ENCODE assay signal across 8 mouse cellular contexts in the genomic region with DNA sequence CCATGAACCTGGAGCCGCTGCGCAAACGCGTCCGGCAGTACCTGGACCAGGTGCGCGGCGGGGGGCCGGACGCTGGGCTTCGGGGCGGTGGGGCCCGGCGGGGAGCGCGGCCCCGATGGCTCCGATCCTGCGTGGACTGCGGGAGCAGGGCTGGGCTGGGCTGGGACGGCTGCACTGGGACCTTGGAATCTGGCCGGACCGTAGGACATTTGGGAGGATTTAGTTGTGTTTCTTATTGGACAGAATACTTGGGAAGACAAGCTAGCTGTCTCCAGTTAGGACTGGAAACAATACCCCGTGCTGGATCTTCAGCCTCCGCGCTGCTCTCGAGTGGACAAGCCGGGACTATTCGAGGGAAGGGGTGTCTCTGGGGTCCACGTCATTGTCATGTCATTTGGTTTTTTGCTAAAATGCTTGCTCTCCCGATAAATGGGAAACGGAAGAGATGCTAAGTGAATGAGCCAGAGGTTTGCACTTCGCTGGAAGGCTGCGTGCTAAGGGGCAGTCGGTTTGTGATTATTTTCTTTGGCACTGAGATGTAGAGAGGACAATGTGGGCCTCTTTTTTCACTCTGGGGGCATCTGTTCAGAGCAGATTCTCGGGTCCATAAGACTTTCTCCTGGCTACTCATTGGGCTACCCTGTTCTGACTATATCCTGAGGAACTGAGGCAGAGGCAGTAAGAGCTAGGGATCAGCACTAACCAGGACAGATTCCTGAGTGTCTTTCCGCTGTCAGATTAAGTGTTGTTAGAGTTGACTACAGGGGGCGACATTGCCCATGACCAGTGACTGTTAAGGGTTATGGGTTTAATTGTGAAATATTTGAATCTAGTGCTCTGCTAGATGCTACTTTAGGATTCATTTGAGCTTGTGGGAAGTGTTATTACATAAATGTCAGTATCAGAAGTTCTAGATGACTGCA. TPM values are rescaled to one million over a fixed set of nuclear protein-coding genes. Genes with fewer than 3 reads are reported as not detected.
DNase-seq lines count a peak whose midpoint lies in the region; ATAC-seq and TF ChIP-seq lines count a peak whose summit lies in the region.

No protein-coding gene starts in this region.

- H3K79me2 ChIP-seq in C2C12 (ENCODE audit: control insufficient read depth, insufficient read depth): peaks cover 43% of the 10 kb centered on the region

- peak overlapping the region; percentile 77 for H3ac ChIP-seq in C2C12 (ENCODE audit: control insufficient read depth, insufficient read length, low read depth)

- peak overlapping the region; percentile 84 for H3K4me2 ChIP-seq in heart, embryonic 14.5 days (ENCODE audit: low read length)
- H3K4me2 ChIP-seq in liver, postnatal 0 days (ENCODE audit: low read depth, low read length): peak overlapping the region; percentile 85
- peak overlapping the region; percentile 89 for H3K4me2 ChIP-seq in neural tube, embryonic 11.5 days (ENCODE audit: low read depth)

- H3K36me3 ChIP-seq in C2C12 (ENCODE audit: control insufficient read depth, insufficient read depth): peaks cover 32% of the 10 kb centered on the region
- H3K36me3 ChIP-seq in heart, embryonic 14.5 days (ENCODE audit: control insufficient read depth, insufficient read depth, low read length): peaks cover 32% of the 10 kb centered on the region
- peaks cover 22% of the 10 kb centered on the region for H3K36me3 ChIP-seq in liver, postnatal 0 days (replicated peaks; ENCODE audit: insufficient read depth, low read length)
- peaks cover 4% of the 10 kb centered on the region; the same call in 1 of the 2 replicates for H3K36me3 ChIP-seq in neural tube, embryonic 11.5 days (ENCODE audit: control insufficient read depth, insufficient read depth, low read length)

- peak; percentile 38; the same call in 1 of the 2 replicates for ATAC-seq in heart, embryonic 14.5 days (ENCODE audit: insufficient number of reproducible peaks, insufficient read depth, low FRiP score, low read depth)
- peak; percentile 72 for ATAC-seq in liver, postnatal 0 days
- ATAC-seq in neural tube, embryonic 11.5 days (ENCODE audit: insufficient read depth, low FRiP score, low TSS enrichment): peak; percentile 68; the same call in 1 of the 2 replicates

- H3K27ac ChIP-seq in heart, embryonic 14.5 days (replicated peaks in 1 of 2; ENCODE audit: control insufficient read depth in 1 of 2, insufficient read depth in 1 of 2, low read depth in 2 of 2, low read length in 2 of 2): peak overlapping the region; percentile 66 to 88
- peak overlapping the region; percentile 95 for H3K27ac ChIP-seq in liver, postnatal 0 days (ENCODE audit: low read depth)
- H3K27ac ChIP-seq in neural tube, embryonic 11.5 days (ENCODE audit: low read depth, low read length): 0 out of 2 replicates have a peak overlapping the region, but pooled peaks have one; percentile 7

- DNase-seq in R1 (ENCODE audit: low read depth, low spot score): peak; percentile 77
- DNase-seq in embryo, embryonic 11 days: peak; percentile 67
- peak; percentile 64 for DNase-seq in kidney, postnatal 10 days
- peak; percentile 67 for DNase-seq in liver, postnatal 0 days
- peak; percentile 43 for DNase-seq in neural tube, embryonic 11.5 days (ENCODE audit: low spot score)
- peak; percentile 52 for DNase-seq in yolk sac, embryonic 10.5 days (ENCODE audit: low spot score)

- H3K9me3 ChIP-seq in heart, embryonic 14.5 days (ENCODE audit: control insufficient read depth, low read length): no peaks in the 10 kb centered on the region
- H3K9me3 ChIP-seq in liver, postnatal 0 days (ENCODE audit: low read length): no peaks in the 10 kb centered on the region
- H3K9me3 ChIP-seq in neural tube, embryonic 11.5 days (ENCODE audit: control insufficient read depth, low read length): no peaks in the 10 kb centered on the region

- TF ChIP-seq CTCF in C2C12 (IDR thresholded peaks at IDR 0.05; ENCODE audit: control insufficient read depth, insufficient read depth, insufficient read length): no peak
- peak; percentile 85 for TF ChIP-seq CTCF in liver, postnatal 0 days (IDR thresholded peaks at IDR 0.05; ENCODE audit: low read depth)

- H3K4me3 ChIP-seq in C2C12 (ENCODE audit: insufficient read depth, poor library complexity, severe bottlenecking): peak overlapping the region; percentile 87
- H3K4me3 ChIP-seq in heart, embryonic 14.5 days (ENCODE audit: control insufficient read depth in 1 of 2, insufficient read depth in 1 of 2, low read depth in 1 of 2, low read length in 2 of 2): peak overlapping the region; percentile 91 to 96
- peak overlapping the region; percentile 100 for H3K4me3 ChIP-seq in liver, postnatal 0 days (ENCODE audit: low read depth, low read length)
- peak overlapping the region; percentile 99 for H3K4me3 ChIP-seq in neural tube, embryonic 11.5 days (ENCODE audit: low read depth, low read length)

- under 1% methylated on average over 38 of the region's 38 CpGs for WGBS in heart, embryonic 14.5 days
- 1% methylated on average over 35 of the region's 38 CpGs for WGBS in liver, postnatal 0 days (ENCODE audit: insufficient replicate concordance)
- under 1% methylated on average over 34 of the region's 38 CpGs for WGBS in neural tube, embryonic 11.5 days

- no peak for TF ChIP-seq EP300 in liver, postnatal 0 days (IDR thresholded peaks at IDR 0.05; ENCODE audit: low read depth)

- H3K27me3 ChIP-seq in C2C12 (ENCODE audit: control insufficient read depth, insufficient read depth, insufficient read length): no peaks in the 10 kb centered on the region
- H3K27me3 ChIP-seq in heart, embryonic 14.5 days (ENCODE audit: control insufficient read depth, insufficient read depth, low read length): no peaks in the 10 kb centered on the region
- H3K27me3 ChIP-seq in liver, postnatal 0 days (ENCODE audit: insufficient read depth, low read length): no peaks in the 10 kb centered on the region
- H3K27me3 ChIP-seq in neural tube, embryonic 11.5 days (ENCODE audit: control insufficient read depth, insufficient read depth, low read length): no peaks in the 10 kb centered on the region

- peaks cover 31% of the 10 kb centered on the region for H3K79me3 ChIP-seq in C2C12 (ENCODE audit: low read depth)

- peak overlapping the region; percentile 95 for H3K9ac ChIP-seq in heart, embryonic 14.5 days (ENCODE audit: low read length)
- H3K9ac ChIP-seq in liver, postnatal 0 days (replicated peaks): peak overlapping the region; percentile 98
- H3K9ac ChIP-seq in neural tube, embryonic 11.5 days (ENCODE audit: low read length): peak overlapping the region; percentile 90

- H3K4me1 ChIP-seq in heart, embryonic 14.5 days (ENCODE audit: control insufficient read depth in 2 of 2, insufficient read depth in 2 of 2, low read length in 2 of 2): peaks cover 2 to 17% of the 10 kb centered on the region in 2 experiments
- peaks cover 18% of the 10 kb centered on the region for H3K4me1 ChIP-seq in liver, postnatal 0 days (ENCODE audit: insufficient read depth)
- peaks cover 6% of the 10 kb centered on the region for H3K4me1 ChIP-seq in neural tube, embryonic 11.5 days (ENCODE audit: control insufficient read depth, insufficient read depth, low read length)

TF ChIP-seq in C2C12, 6 proteins besides CTCF, POLR2A, EP300 and RAD21:
- TF ChIP-seq MAX (IDR thresholded peaks at IDR 0.05) (no peak), CEBPB (IDR thresholded peaks at IDR 0.05; ENCODE audit: low read depth) (peak; percentile 61)

RNA-seq across cellular contexts. Expression of a gene that starts 0.6 kb away (rescaled TPM):
- 64.0 TPM for polyA plus RNA-seq in C2C12 (2012; fragmentation: generic; extraction: Trizol)
- 110 and 125 TPM in 2 replicates for polyA plus RNA-seq in heart, embryonic 14.5 days (2014; fragmentation: Nextera tagmentation; extraction: Ambion mirVana)
- 24.6 and 27.3 TPM in 2 replicates for polyA plus RNA-seq in liver, postnatal 0 days (2015; fragmentation: Nextera tagmentation; extraction: Ambion mirVana)
- 255 and 261 TPM in 2 replicates for polyA plus RNA-seq in neural tube, embryonic 11.5 days (2014; fragmentation: Nextera tagmentation; extraction: Ambion mirVana)

RNA-seq across cellular contexts. Expression of a gene that starts 27.3 kb away (rescaled TPM):
- 28.0 TPM for polyA plus RNA-seq in C2C12 (2012; fragmentation: generic; extraction: Trizol)
- 24.2 and 24.9 TPM in 2 replicates for polyA plus RNA-seq in heart, embryonic 14.5 days (2014; fragmentation: Nextera tagmentation; extraction: Ambion mirVana)
- polyA plus RNA-seq in liver, postnatal 0 days (2015; fragmentation: Nextera tagmentation; extraction: Ambion mirVana): 15.1 and 16.8 TPM in 2 replicates
- polyA plus RNA-seq in neural tube, embryonic 11.5 days (2014; fragmentation: Nextera tagmentation; extraction: Ambion mirVana): 38.5 and 38.8 TPM in 2 replicates

RNA-seq across cellular contexts. Expression of a gene that starts 52.4 kb away (rescaled TPM):
- not detected for polyA plus RNA-seq in C2C12 (2012; fragmentation: generic; extraction: Trizol)
- not detected in 2 replicates for polyA plus RNA-seq in heart, embryonic 14.5 days (2014; fragmentation: Nextera tagmentation; extraction: Ambion mirVana)
- polyA plus RNA-seq in liver, postnatal 0 days (2015; fragmentation: Nextera tagmentation; extraction: Ambion mirVana): not detected in 2 replicates
- polyA plus RNA-seq in neural tube, embryonic 11.5 days (2014; fragmentation: Nextera tagmentation; extraction: Ambion mirVana): 0.38 and 0.52 TPM in 2 replicates

Comparison
In these comparisons a context has a peak if more than half of its experiments do, and no peak if none do; other contexts are left out.
1. Peak in every context shown above with its lines: DNase-seq, ATAC-seq, H3K4me3 ChIP-seq and H3K27ac ChIP-seq.
2. H3K27ac ChIP-seq: peak in every context shown above with its lines; median percentile 95 in liver, postnatal 0 days; 77 in heart, embryonic 14.5 days; 7 in neural tube, embryonic 11.5 days.